Mouse (Mus musculus): Measurements from ENCODE around the gene Klf15. TPM values are rescaled to one million over a fixed set of nuclear protein-coding genes. Genes with fewer than 3 reads are reported as not detected.

Gene Klf15
- polyA plus RNA-seq, 1 experiment = 31.9 TPM

DNA sequence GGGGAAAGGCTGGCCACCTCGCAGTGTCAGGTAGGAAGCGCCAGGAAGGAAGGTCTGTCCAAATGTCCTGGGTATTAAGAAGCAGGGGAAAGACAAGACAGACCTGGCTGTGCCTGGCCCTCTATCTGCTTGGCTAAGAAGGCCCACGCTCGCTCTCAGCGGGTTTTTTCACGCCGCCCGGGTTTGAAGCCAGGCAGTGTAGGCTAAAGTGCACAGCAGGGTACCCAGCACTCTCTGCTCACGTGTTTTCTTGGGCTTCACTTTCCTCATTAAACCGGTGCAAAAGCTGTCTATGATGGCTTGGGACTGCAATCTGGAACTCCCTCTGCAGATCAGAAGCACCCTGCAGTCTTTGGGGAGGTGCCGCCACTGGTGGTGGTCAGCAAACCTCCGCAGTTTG lies 605 bp upstream of the Klf15 start:
- TF ChIP-seq CTCF (IDR thresholded peaks at IDR 0.05; ENCODE audit: extremely low read depth, insufficient read depth, low read length) (no peak), POLR2A (IDR thresholded peaks at IDR 0.05; ENCODE audit: extremely low read depth, insufficient read depth, low read length) (no peak)
- Histone ChIP-seq H3K4me3 (ENCODE audit: insufficient read depth, low read length) (peak overlapping the region; percentile 95; the same call in 1 of the 2 replicates), H3K4me1 (ENCODE audit: control insufficient read depth, insufficient read depth, low read length) (no peaks in the 10 kb centered on the region; the same call in 1 of the 2 replicates), H3K27ac (ENCODE audit: insufficient read depth, low read length) (peak overlapping the region; percentile 7; the same call in 1 of the 2 replicates)

DNA sequence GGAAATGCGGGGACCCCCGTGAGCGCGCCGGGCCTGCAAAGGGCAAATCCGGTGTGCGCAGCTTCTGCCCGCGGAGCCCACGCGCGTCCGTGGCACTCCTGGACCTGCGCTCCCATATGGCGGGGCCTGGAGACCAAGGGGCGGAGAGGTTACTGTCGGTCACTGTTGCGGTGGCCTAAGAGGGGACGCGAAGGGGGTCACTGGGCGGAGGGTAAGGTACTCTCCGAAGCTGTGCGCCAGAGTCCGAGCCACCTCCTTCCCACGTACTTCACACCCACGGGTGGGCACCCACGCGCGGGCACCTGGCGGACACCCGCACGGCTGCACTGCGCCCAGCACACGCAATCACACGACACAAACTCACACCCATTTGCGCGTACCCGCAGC lies 458 bp downstream of the Klf15 start:
- peak overlapping the region; percentile 99 for H3K27ac ChIP-seq (ENCODE audit: insufficient read depth, low read length)
- peak overlapping the region; percentile 95 for H3K4me3 ChIP-seq (ENCODE audit: insufficient read depth, low read length)
- no peak for TF ChIP-seq CTCF (IDR thresholded peaks at IDR 0.05; ENCODE audit: extremely low read depth, insufficient read depth, low read length)
- no peaks in the 10 kb centered on the region; the same call in 1 of the 2 replicates for H3K4me1 ChIP-seq (ENCODE audit: control insufficient read depth, insufficient read depth, low read length)

DNA sequence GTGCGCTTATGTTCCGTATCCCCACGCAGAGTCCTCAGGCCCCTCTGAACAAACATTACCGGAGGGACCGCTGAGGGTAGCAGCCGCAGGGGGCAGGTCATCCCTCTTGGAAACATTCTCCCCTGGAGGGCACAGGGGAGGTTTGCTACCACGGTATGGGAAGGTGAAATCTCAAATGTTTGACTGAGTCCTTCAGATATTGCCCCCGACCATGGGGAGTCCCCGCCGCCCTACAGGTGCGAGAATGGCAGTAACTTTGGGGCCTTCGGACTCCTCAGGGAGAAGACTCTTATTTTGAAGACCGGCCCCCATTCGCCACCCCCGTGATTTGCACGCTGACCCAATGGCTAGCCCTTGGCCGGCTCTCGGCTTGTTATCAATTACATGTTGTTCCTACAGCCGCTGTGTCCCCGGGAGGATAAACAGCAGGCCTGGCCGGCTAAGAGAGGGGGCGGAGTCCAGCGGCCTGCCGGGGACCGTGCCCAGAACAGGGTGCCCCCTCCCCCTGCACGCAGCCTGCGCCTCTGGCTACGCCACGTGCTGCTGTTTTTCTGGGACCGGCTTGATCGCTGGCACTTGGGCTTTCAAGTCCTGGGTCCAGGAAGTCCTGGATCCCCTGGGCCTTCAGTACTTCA lies 969 bp downstream of the Klf15 start:
- Histone ChIP-seq H3K27ac (ENCODE audit: insufficient read depth, low read length) (peak overlapping the region; percentile 99), H3K4me1 (ENCODE audit: control insufficient read depth, insufficient read depth, low read length) (no peaks in the 10 kb centered on the region; the same call in 1 of the 2 replicates), H3K4me3 (ENCODE audit: insufficient read depth, low read length) (peak overlapping the region; percentile 95)
- peak; percentile 23; the same call in 1 of the 2 replicates for TF ChIP-seq POLR2A (IDR thresholded peaks at IDR 0.05; ENCODE audit: extremely low read depth, insufficient read depth, low read length)
- no peak for TF ChIP-seq CTCF (IDR thresholded peaks at IDR 0.05; ENCODE audit: extremely low read depth, insufficient read depth, low read length)

GRCm38 (mm10) chr6:90463890-90464421 lies 1.6 kb downstream of the Klf15 start:
- Histone ChIP-seq H3K27ac (ENCODE audit: insufficient read depth, low read length) (peak overlapping the region; percentile 82), H3K4me1 (ENCODE audit: control insufficient read depth, insufficient read depth, low read length) (no peaks in the 10 kb centered on the region; the same call in 1 of the 2 replicates), H3K4me3 (ENCODE audit: insufficient read depth, low read length) (peak overlapping the region; percentile 95)
- no peak for TF ChIP-seq POLR2A (IDR thresholded peaks at IDR 0.05; ENCODE audit: extremely low read depth, insufficient read depth, low read length)
- no peak for TF ChIP-seq CTCF (IDR thresholded peaks at IDR 0.05; ENCODE audit: extremely low read depth, insufficient read depth, low read length)

- TF ChIP-seq CTCF (IDR thresholded peaks at IDR 0.05; ENCODE audit: extremely low read depth, insufficient read depth, low read length) (no peak), POLR2A (IDR thresholded peaks at IDR 0.05; ENCODE audit: extremely low read depth, insufficient read depth, low read length) (no peak)
- H3K27ac ChIP-seq (ENCODE audit: insufficient read depth, low read length) = 0 out of 2 replicates have a peak overlapping the region, but pooled peaks have one; percentile 63
- H3K4me3 ChIP-seq (ENCODE audit: insufficient read depth, low read length) = no peak overlapping the region
- H3K4me1 ChIP-seq (ENCODE audit: control insufficient read depth, insufficient read depth, low read length) = no peaks in the 10 kb centered on the region; the same call in 1 of the 2 replicates
These were observed 2.8 kb downstream of the Klf15 start for GRCm38 (mm10) chr6:90465028-90465640.

GRCm38 (mm10) chr6:90466079-90466478 lies 3.7 kb downstream of the Klf15 start:
- TF ChIP-seq CTCF (IDR thresholded peaks at IDR 0.05; ENCODE audit: extremely low read depth, insufficient read depth, low read length) = no peak
- TF ChIP-seq POLR2A (IDR thresholded peaks at IDR 0.05; ENCODE audit: extremely low read depth, insufficient read depth, low read length) = no peak
- Histone ChIP-seq H3K4me3 (ENCODE audit: insufficient read depth, low read length) (no peak overlapping the region), H3K27ac (ENCODE audit: insufficient read depth, low read length) (peak overlapping the region; percentile 39; the same call in 1 of the 2 replicates), H3K4me1 (ENCODE audit: control insufficient read depth, insufficient read depth, low read length) (no peaks in the 10 kb centered on the region; the same call in 1 of the 2 replicates)

GRCm38 (mm10) chr6:90466847-90467410 lies 4.6 kb downstream of the Klf15 start:
- Histone ChIP-seq H3K4me3 (ENCODE audit: insufficient read depth, low read length) (no peak overlapping the region), H3K27ac (ENCODE audit: insufficient read depth, low read length) (no peak overlapping the region), H3K4me1 (ENCODE audit: control insufficient read depth, insufficient read depth, low read length) (peaks cover 6% of the 10 kb centered on the region)
- no peak for TF ChIP-seq POLR2A (IDR thresholded peaks at IDR 0.05; ENCODE audit: extremely low read depth, insufficient read depth, low read length)
- no peak for TF ChIP-seq CTCF (IDR thresholded peaks at IDR 0.05; ENCODE audit: extremely low read depth, insufficient read depth, low read length)

DNA sequence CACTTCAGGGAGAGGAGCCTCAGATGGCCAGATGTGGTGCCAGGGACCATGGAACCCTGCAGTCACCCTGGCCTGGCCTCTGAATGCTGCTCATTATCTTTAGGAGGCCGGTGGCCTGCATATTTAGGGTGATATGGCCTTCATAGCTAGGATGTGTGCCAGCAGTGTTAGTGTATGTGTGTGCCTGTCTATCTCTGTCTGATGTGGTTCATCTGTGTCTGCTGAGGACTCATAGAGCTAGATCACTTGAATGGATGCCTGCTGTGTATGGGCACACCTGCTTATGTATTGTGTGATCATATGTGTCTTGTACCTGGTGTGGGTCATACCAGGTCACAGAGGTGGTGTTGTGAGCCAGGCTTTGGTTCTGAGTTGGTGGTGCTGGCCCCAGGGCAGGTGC lies 5.8 kb downstream of the Klf15 start:
- no peak overlapping the region for H3K27ac ChIP-seq (ENCODE audit: insufficient read depth, low read length)
- H3K4me1 ChIP-seq (ENCODE audit: control insufficient read depth, insufficient read depth, low read length) = peaks cover 6% of the 10 kb centered on the region
- H3K4me3 ChIP-seq (ENCODE audit: insufficient read depth, low read length) = no peak overlapping the region
- TF ChIP-seq CTCF (IDR thresholded peaks at IDR 0.05; ENCODE audit: extremely low read depth, insufficient read depth, low read length) (no peak), POLR2A (IDR thresholded peaks at IDR 0.05; ENCODE audit: extremely low read depth, insufficient read depth, low read length) (no peak)

DNA sequence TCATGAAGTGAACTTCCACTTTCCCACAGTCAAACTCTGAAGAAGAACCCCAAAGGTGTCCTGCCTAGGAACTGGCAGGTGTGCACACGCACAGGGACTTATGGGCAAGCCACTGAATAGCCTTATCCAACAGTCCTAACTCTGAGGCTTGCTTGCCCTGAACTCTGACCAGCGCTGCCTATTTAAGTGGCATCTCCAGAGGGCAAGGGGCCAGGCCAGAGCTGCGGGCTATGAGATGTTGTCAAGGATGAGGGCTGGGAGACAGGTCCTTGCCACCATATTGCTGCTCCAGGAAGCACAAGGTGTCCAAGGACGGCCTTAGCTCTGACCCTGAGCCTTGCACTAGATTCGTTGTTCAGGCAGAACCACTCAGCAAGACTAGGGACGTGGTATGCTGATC lies 6.7 kb downstream of the Klf15 start:
- no peak overlapping the region for H3K27ac ChIP-seq (ENCODE audit: insufficient read depth, low read length)
- no peak overlapping the region for H3K4me3 ChIP-seq (ENCODE audit: insufficient read depth, low read length)
- peaks cover 6% of the 10 kb centered on the region for H3K4me1 ChIP-seq (ENCODE audit: control insufficient read depth, insufficient read depth, low read length)
- no peak for TF ChIP-seq POLR2A (IDR thresholded peaks at IDR 0.05; ENCODE audit: extremely low read depth, insufficient read depth, low read length)
- TF ChIP-seq CTCF (IDR thresholded peaks at IDR 0.05; ENCODE audit: extremely low read depth, insufficient read depth, low read length) = no peak

Measured in cortical plate, adult 2 months (tissue).